Mouse (Mus musculus) hindbrain, embryonic 15.5 days (tissue): ENCODE measurements around the gene Nudt21. TPM values are rescaled to one million over a fixed set of nuclear protein-coding genes. Genes with fewer than 3 reads are reported as not detected.
"Not testable (repeated sequence)": the region's sequence is repeated elsewhere in the genome, so short reads cannot be mapped to it uniquely, and the experiment has no call there.

Experiments
- ATAC-seq: fragments of 200-750 bp; cut with Nextera tagmentation; 2 replicates; pipeline ENCODE4 v1.8.0; 2017; ENCODE audit warnings: low read depth, moderate number of reproducible peaks, moderate TSS enrichment; ENCODE audit not compliant: low FRiP score
- H3K27ac ChIP-seq: fragments of 300-500 bp; sonication (generic); replicated peaks from 2 replicates; pipeline ENCODE4 v1.5.1; 2015; ENCODE audit warnings: mild to moderate bottlenecking, inconsistent platforms
- H3K27me3 ChIP-seq: fragments of 300-500 bp; sonication (generic); 2 replicates; pipeline ENCODE4 v1.6.1; 2015; ENCODE audit warnings: control low read depth, inconsistent platforms
- H3K36me3 ChIP-seq: fragments of 300-500 bp; sonication (generic); 2 replicates; pipeline ENCODE4 v1.6.1; 2015; ENCODE audit warnings: control low read depth, inconsistent platforms
- H3K4me1 ChIP-seq: fragments of 300-500 bp; sonication (generic); replicated peaks from 2 replicates; pipeline ENCODE4 v1.6.1; 2015; ENCODE audit warnings: control low read depth, inconsistent platforms
- H3K4me2 ChIP-seq: fragments of 300-500 bp; sonication (generic); 2 replicates; pipeline ENCODE4 v1.6.1; 2015; ENCODE audit warnings: moderate library complexity, mild to moderate bottlenecking, inconsistent platforms
- H3K4me3 ChIP-seq: fragments of 300-500 bp; sonication (generic); 2 replicates; pipeline ENCODE4 v1.5.1; 2015; ENCODE audit warnings: mild to moderate bottlenecking, inconsistent platforms
- H3K9ac ChIP-seq: fragments of 300-500 bp; sonication (generic); 2 replicates; pipeline ENCODE4 v1.6.1; 2015; ENCODE audit warnings: inconsistent platforms
- H3K9me3 ChIP-seq: fragments of 300-500 bp; sonication (generic); 2 replicates; pipeline ENCODE4 v1.6.1; 2016; ENCODE audit warnings: control low read depth, inconsistent platforms
- WGBS: fragments of 180-500 bp; shearing (Covaris S2); methylation state at CpG from one replicate; pipeline ENCODE4 v1.1.7; 2015; 5-methylcytosine and 5-hydroxymethylcytosine counted together
- polyA plus RNA-seq: library from polyadenylated mRNA; unstranded; fragments of >200 nt; fragmentation: Nextera tagmentation; extraction: Ambion mirVana; gene quantifications from 2 replicates; pipeline ENCODE4 v1.2.1, GENCODE M21; 2015

The Nudt21 gene
- polyA plus RNA-seq: 78.5 and 90.5 TPM in 2 replicates

GRCm38 (mm10) chr8:94036944-94037524 lies at the start of gene Nudt21, which contains the start of gene Ogfod1:
Nudt21 (minus strand) TSS chr8:94037031.
Ogfod1 (plus strand) TSS chr8:94037198.
- Histone ChIP-seq H3K27ac (peak within 1 kb of the TSS; percentile 84), H3K4me2 (peak within 1 kb of the TSS; percentile 83), H3K36me3 (0 out of 2 replicates have a peak, but pooled peaks cover 6% of the 10 kb centered on the region), H3K4me3 (peak within 1 kb of the TSS; percentile 88), H3K9ac (peak within 1 kb of the TSS; percentile 75), H3K27me3 (no peaks in the 10 kb centered on the region), H3K4me1 (peaks cover 41% of the 10 kb centered on the region), H3K9me3 (no peaks in the 10 kb centered on the region)
- 0% methylated on average over 37 of the region's 41 CpGs for WGBS
- ATAC-seq: peak; percentile 100

DNA sequence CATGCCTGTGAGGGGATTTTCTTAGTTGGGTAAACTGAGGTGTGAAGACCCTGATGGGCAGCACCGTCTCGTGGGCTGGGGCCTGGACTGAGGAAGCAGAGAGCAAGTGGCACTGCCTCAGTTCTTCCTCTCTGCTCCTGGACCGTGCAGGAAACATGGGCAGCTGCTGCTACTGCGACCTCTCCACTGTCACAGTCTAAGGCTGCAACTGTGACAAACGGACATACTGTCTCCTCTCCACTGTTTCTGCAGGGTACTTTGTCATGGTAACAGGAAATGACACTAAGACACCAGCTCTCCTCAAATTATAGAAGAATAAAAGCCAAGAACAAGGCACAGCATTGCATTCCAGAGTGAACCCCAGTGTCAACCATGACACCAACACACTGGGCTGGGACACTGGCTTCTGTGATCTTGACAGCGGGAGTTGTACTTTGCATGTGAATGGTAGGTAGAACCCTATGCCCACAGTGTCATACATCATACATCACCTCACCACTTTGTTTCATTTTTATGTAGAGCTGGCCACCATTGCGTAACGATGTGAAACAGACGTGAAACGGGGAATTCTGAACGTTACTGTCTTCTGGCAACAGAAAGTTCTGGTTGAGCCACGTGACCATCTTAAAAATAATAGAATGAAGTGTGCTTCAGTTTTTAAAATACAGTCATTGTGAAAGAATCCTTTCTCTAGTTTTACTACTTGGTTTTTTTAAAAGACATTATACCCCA lies 39.8 kb upstream of the Nudt21 start:
- Histone ChIP-seq H3K4me2 (no peak overlapping the region), H3K27me3 (no peaks in the 10 kb centered on the region), H3K36me3 (peaks cover 36% of the 10 kb centered on the region), H3K4me3 (no peak overlapping the region), H3K9me3 (no peaks in the 10 kb centered on the region), H3K9ac (no peak overlapping the region), H3K4me1 (no peaks in the 10 kb centered on the region), H3K27ac (no peak overlapping the region)
- no peak for ATAC-seq
- WGBS: 65% methylated on average over 12 of the region's 12 CpGs

DNA sequence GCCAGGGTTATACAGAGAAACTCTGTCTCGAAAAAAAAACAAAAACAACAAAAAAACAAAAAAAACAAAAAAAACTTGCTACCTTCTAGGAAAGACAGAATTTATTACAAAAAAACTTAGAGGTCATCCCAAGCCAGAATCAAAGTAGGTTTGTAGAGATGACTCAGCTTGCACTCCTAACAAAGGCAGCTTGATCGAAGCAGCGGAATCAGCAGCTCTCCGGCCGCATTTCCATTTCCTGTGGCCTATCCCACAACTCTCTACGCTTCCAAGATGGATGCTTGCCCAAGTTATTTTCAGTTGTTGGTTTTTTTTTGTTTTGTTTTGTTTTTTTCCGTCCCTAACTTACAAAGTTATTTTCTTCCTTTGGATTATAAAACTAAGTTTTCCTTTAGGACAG lies 32.0 kb upstream of the Nudt21 start:
- Histone ChIP-seq H3K27ac (no peak overlapping the region), H3K36me3 (peaks cover 37% of the 10 kb centered on the region), H3K9me3 (no peaks in the 10 kb centered on the region), H3K9ac (no peak overlapping the region), H3K4me3 (no peak overlapping the region), H3K4me1 (no peaks in the 10 kb centered on the region), H3K27me3 (no peaks in the 10 kb centered on the region), H3K4me2 (no peak overlapping the region)
- 95% methylated on average over 7 of the region's 7 CpGs for WGBS
- ATAC-seq: no peak

- 20% methylated on average over 11 of the region's 11 CpGs for WGBS
- H3K9me3 ChIP-seq: no peaks in the 10 kb centered on the region
- peaks cover 41% of the 10 kb centered on the region for H3K36me3 ChIP-seq
- H3K9ac ChIP-seq: no peak overlapping the region
- no peak overlapping the region for H3K4me3 ChIP-seq
- no peak overlapping the region for H3K27ac ChIP-seq
- H3K27me3 ChIP-seq: no peaks in the 10 kb centered on the region
- peak; percentile 79 for ATAC-seq
- H3K4me1 ChIP-seq: no peaks in the 10 kb centered on the region
- H3K4me2 ChIP-seq: no peak overlapping the region
Observed at GRCm38 (mm10) chr8:94066121-94066863, 29.5 kb upstream of the Nudt21 start.

DNA sequence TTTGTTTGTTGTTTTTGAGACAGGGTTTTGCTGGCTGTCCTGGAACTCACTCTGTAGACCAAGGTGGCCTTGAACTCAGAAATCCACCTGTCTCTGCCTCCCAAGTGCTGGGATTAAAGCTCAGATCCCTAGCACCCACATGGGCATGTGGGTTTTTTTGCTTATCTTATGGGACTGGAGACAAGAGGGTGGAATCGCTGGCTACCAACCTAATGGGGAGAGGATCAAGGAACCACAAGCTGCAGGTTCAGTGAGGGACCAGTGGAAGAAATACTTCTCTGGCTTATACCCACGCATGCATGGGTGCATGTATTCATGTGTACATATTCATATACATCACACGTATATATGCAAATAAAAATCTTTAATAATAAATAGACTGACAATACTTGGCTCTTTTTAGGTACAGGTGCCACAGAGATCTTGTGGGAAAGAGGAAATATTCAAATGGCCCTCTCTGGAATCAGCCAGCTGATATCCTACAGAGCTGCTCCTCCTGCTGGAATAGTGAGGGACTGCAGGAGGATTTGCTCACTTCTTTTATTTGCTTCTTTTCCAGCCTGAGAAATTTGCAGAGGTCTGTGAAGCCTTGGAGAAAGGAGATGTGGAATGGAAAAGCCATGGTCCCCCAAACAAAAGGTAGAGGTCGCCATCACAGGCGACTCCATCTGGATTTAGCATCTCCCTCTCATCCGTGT lies 20.5 kb upstream of the Nudt21 start:
- H3K36me3 ChIP-seq: peaks cover 56% of the 10 kb centered on the region
- no peak overlapping the region for H3K9ac ChIP-seq
- H3K4me3 ChIP-seq: no peak overlapping the region
- WGBS: 68% methylated on average over 6 of the region's 6 CpGs
- H3K4me1 ChIP-seq: no peaks in the 10 kb centered on the region
- H3K27ac ChIP-seq: no peak overlapping the region
- ATAC-seq: no peak
- H3K4me2 ChIP-seq: no peak overlapping the region
- H3K27me3 ChIP-seq: no peaks in the 10 kb centered on the region
- no peaks in the 10 kb centered on the region for H3K9me3 ChIP-seq

GRCm38 (mm10) chr8:94052696-94053095 lies 15.9 kb upstream of the Nudt21 start:
- H3K36me3 ChIP-seq: peaks cover 53% of the 10 kb centered on the region
- 90% methylated on average over 12 of the region's 12 CpGs for WGBS
- H3K9ac ChIP-seq: no peak overlapping the region
- H3K27me3 ChIP-seq: no peaks in the 10 kb centered on the region
- ATAC-seq: no peak
- H3K4me2 ChIP-seq: no peak overlapping the region
- H3K27ac ChIP-seq: no peak overlapping the region
- no peaks in the 10 kb centered on the region for H3K4me1 ChIP-seq
- no peaks in the 10 kb centered on the region for H3K9me3 ChIP-seq
- no peak overlapping the region for H3K4me3 ChIP-seq

- peaks cover 29% of the 10 kb centered on the region for H3K36me3 ChIP-seq
- no peak overlapping the region for H3K27ac ChIP-seq
- no peak for ATAC-seq
- no peak overlapping the region for H3K4me3 ChIP-seq
- H3K27me3 ChIP-seq: no peaks in the 10 kb centered on the region
- H3K9ac ChIP-seq: no peak overlapping the region
- H3K4me1 ChIP-seq: no peaks in the 10 kb centered on the region
- no peaks in the 10 kb centered on the region for H3K9me3 ChIP-seq
- WGBS: 70% methylated on average over 2 of the region's 2 CpGs
- H3K4me2 ChIP-seq: no peak overlapping the region
Observed at GRCm38 (mm10) chr8:94047845-94048244, 11.0 kb upstream of the Nudt21 start.

GRCm38 (mm10) chr8:94037806-94038205 lies 975 bp upstream of the Nudt21 start:
- Histone ChIP-seq H3K27me3 (no peaks in the 10 kb centered on the region), H3K36me3 (0 out of 2 replicates have a peak, but pooled peaks cover 6% of the 10 kb centered on the region), H3K9me3 (no peaks in the 10 kb centered on the region), H3K4me2 (peak overlapping the region; percentile 83), H3K4me3 (peak overlapping the region; percentile 88), H3K4me1 (peaks cover 41% of the 10 kb centered on the region), H3K9ac (peak overlapping the region; percentile 75), H3K27ac (0 out of 2 replicates have a peak overlapping the region, but pooled peaks have one; percentile 38)
- 9% methylated on average over 15 of the region's 15 CpGs for WGBS
- no peak for ATAC-seq

DNA sequence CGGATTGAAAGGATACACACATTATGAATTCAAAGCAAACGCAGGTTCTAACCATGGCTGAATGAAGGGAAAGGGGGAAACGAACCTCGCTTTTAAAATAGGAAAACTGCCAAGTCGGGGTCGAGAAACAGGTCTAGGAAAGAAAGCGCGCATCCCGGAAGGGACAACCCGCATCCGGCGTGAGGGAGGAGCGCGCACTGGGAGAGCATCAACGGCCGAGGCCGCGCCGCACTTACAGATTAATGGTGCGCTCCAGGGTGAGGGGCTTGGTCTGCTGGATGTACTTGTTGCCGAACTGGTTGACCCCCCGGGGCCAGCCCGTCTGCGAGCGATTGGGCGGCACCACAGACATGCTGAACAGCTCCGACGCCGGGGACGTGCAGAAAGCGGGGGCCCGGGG lies 290 bp downstream of the Nudt21 start:
- Histone ChIP-seq H3K9ac (peak overlapping the region; percentile 74), H3K4me1 (peaks cover 41% of the 10 kb centered on the region), H3K4me3 (peak overlapping the region; percentile 88), H3K4me2 (peak overlapping the region; percentile 71), H3K27ac (peak overlapping the region; percentile 81)
- H3K36me3 ChIP-seq, H3K27me3 ChIP-seq, H3K9me3 ChIP-seq: not testable (repeated sequence)
- ATAC-seq: peak; percentile 89
- WGBS: under 1% methylated on average over 22 of the region's 32 CpGs

DNA sequence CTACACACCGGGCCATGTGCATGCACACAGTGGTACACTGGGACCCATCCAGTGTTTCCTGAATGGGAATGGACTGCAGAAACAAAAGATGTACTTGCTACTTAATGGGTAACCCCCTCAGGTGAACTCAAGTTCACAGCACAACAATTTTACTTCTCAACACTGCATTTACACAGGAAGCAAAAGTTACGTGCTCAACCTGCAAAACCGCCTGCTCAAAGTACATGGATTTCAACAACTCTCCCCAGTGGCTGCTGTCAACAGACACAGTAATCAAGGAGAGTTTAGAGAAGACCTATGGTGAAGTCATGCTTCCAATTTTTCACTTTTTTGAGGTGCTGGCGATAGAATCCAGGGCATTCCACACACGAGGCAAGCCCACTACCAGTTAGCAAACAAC lies 1.6 kb downstream of the Nudt21 start:
- Histone ChIP-seq H3K9ac (peak overlapping the region; percentile 25; the same call in 1 of the 2 replicates), H3K36me3 (peaks cover 15% of the 10 kb centered on the region; the same call in 1 of the 2 replicates), H3K27ac (no peak overlapping the region), H3K27me3 (no peaks in the 10 kb centered on the region), H3K4me1 (peaks cover 41% of the 10 kb centered on the region), H3K4me3 (peak overlapping the region; percentile 88), H3K9me3 (no peaks in the 10 kb centered on the region), H3K4me2 (peak overlapping the region; percentile 71)
- no peak for ATAC-seq
- 73% methylated on average over 5 of the region's 5 CpGs for whole genome bisulfite sequencing

DNA sequence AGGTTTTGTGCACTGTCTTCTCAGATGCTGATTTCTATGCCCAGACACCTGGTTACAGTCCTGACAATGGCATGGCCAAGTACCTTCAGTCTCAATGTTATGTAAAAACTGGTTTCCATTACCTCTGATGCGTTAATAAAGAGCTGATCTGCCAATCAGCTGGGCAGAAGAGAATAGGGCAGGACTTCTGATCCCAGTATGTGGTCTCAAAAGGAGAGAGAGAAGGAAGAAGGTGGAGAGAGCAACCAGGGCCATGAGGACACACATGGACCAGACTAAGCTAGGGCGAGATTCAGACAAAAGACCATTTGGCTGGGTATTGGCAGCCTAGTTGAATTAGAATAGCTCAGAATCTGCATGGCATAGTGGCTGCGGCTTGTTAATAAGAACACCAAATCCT lies 3.2 kb downstream of the Nudt21 start:
- ATAC-seq: no peak
- peaks cover 27% of the 10 kb centered on the region for H3K36me3 ChIP-seq
- H3K4me2 ChIP-seq: no peak overlapping the region
- WGBS: 44% methylated on average over 3 of the region's 3 CpGs
- H3K4me1 ChIP-seq: peaks cover 38% of the 10 kb centered on the region
- no peak overlapping the region for H3K9ac ChIP-seq
- H3K4me3 ChIP-seq: no peak overlapping the region
- H3K9me3 ChIP-seq: no peaks in the 10 kb centered on the region
- no peak overlapping the region for H3K27ac ChIP-seq
- H3K27me3 ChIP-seq: no peaks in the 10 kb centered on the region
